Mouse (Mus musculus) granulocyte monocyte progenitor cell, adult 5-6 weeks (primary cell): ENCODE measurements around the gene Hcfc1. TPM values are rescaled to one million over a fixed set of nuclear protein-coding genes. Genes with fewer than 3 reads are reported as not detected.

Experiments used
- total RNA-seq, 2 experiments: library from RNA; stranded (forward) in 1 of 2; stranded (reverse) in 1 of 2; fragments of 200-712, 200-1000 nt in 1 of 2; fragments of >200 nt in 1 of 2; fragmentation: Nextera tagmentation in 1 of 2; gene quantifications; 2 replicates each; pipeline ENCODE4 v1.2.3; 2014 to 2017

The Hcfc1 gene
- total RNA-seq, 2 experiments from 2014 or later = 63.3 to 140 TPM

Other genes starting within 250 kb of the Hcfc1 start
- 61.0 and 61.6 TPM in 2 replicates for gene Abcd1, start 249.8 kb downstream of the Hcfc1 start, total RNA-seq (2014; fragmentation: Nextera tagmentation)
- 19.5 and 26.1 TPM in 2 replicates for gene Abcd1, start 249.8 kb downstream of the Hcfc1 start, total RNA-seq (2017)
- not detected in 2 replicates for gene Plxnb3, start 209.3 kb downstream of the Hcfc1 start, total RNA-seq (2014; fragmentation: Nextera tagmentation)
- 0.13 and 0.57 TPM in 2 replicates for gene Plxnb3, start 209.3 kb downstream of the Hcfc1 start, total RNA-seq (2017)
- gene Srpk3, start 192.0 kb downstream of the Hcfc1 start, total RNA-seq (2014; fragmentation: Nextera tagmentation) = not detected in 2 replicates
- gene Srpk3, start 192.0 kb downstream of the Hcfc1 start, total RNA-seq (2017) = not detected in 2 replicates
- 290 and 324 TPM in 2 replicates for gene Idh3g, start 179.5 kb downstream of the Hcfc1 start, total RNA-seq (2014; fragmentation: Nextera tagmentation)
- gene Idh3g, start 179.5 kb downstream of the Hcfc1 start, total RNA-seq (2017) = 213 and 240 TPM in 2 replicates
- gene Ssr4, start 179.3 kb downstream of the Hcfc1 start, total RNA-seq (2014; fragmentation: Nextera tagmentation) = 623 and 635 TPM in 2 replicates
- 345 and 370 TPM in 2 replicates for gene Ssr4, start 179.3 kb downstream of the Hcfc1 start, total RNA-seq (2017)
- gene Pdzd4, start 141.4 kb downstream of the Hcfc1 start, total RNA-seq (2014; fragmentation: Nextera tagmentation) = 0.58 and 2.6 TPM in 2 replicates
- 0.90 and 1.4 TPM in 2 replicates for gene Pdzd4, start 141.4 kb downstream of the Hcfc1 start, total RNA-seq (2017)
- gene Avpr2, start 74.3 kb downstream of the Hcfc1 start, total RNA-seq (2014; fragmentation: Nextera tagmentation) = not detected in 2 replicates
- gene Avpr2, start 74.3 kb downstream of the Hcfc1 start, total RNA-seq (2017) = 0.09 TPM in 1 of 2 replicates, not detected in the other
- gene L1cam, start 70.3 kb downstream of the Hcfc1 start, total RNA-seq (2014; fragmentation: Nextera tagmentation) = 0.11 and 0.13 TPM in 2 replicates
- 0.26 and 1.6 TPM in 2 replicates for gene L1cam, start 70.3 kb downstream of the Hcfc1 start, total RNA-seq (2017)
- 45.1 and 49.1 TPM in 2 replicates for gene Arhgap4, start 44.5 kb downstream of the Hcfc1 start, total RNA-seq (2014; fragmentation: Nextera tagmentation)
- 26.4 and 36.3 TPM in 2 replicates for gene Arhgap4, start 44.5 kb downstream of the Hcfc1 start, total RNA-seq (2017)
- 159 and 179 TPM in 2 replicates for gene Naa10, start 44.4 kb downstream of the Hcfc1 start, total RNA-seq (2014; fragmentation: Nextera tagmentation)
- gene Naa10, start 44.4 kb downstream of the Hcfc1 start, total RNA-seq (2017) = 155 and 215 TPM in 2 replicates
- gene Renbp, start 35.5 kb downstream of the Hcfc1 start, total RNA-seq (2014; fragmentation: Nextera tagmentation) = 24.5 and 60.3 TPM in 2 replicates
- gene Renbp, start 35.5 kb downstream of the Hcfc1 start, total RNA-seq (2017) = 13.6 and 24.3 TPM in 2 replicates
- 101 and 122 TPM in 2 replicates for gene Irak1, start 57.6 kb upstream of the Hcfc1 start, total RNA-seq (2014; fragmentation: Nextera tagmentation)
- 54.8 and 60.7 TPM in 2 replicates for gene Irak1, start 57.6 kb upstream of the Hcfc1 start, total RNA-seq (2017)
- gene Opn1mw, start 161.1 kb upstream of the Hcfc1 start, total RNA-seq (2014; fragmentation: Nextera tagmentation) = not detected in 2 replicates
- not detected in 2 replicates for gene Opn1mw, start 161.1 kb upstream of the Hcfc1 start, total RNA-seq (2017)
- gene Mecp2, start 169.0 kb upstream of the Hcfc1 start, total RNA-seq (2014; fragmentation: Nextera tagmentation) = 19.9 and 22.6 TPM in 2 replicates
- gene Mecp2, start 169.0 kb upstream of the Hcfc1 start, total RNA-seq (2017) = 11.6 and 14.6 TPM in 2 replicates
- not detected in 2 replicates for gene Tex28, start 201.5 kb upstream of the Hcfc1 start, total RNA-seq (2014; fragmentation: Nextera tagmentation)
- gene Tex28, start 201.5 kb upstream of the Hcfc1 start, total RNA-seq (2017) = not detected in 2 replicates
- gene Tktl1, start 210.9 kb upstream of the Hcfc1 start, total RNA-seq (2014; fragmentation: Nextera tagmentation) = not detected in 2 replicates
- gene Tktl1, start 210.9 kb upstream of the Hcfc1 start, total RNA-seq (2017) = not detected in 2 replicates